ENCODE assay signal across 34 mouse cellular contexts in the genomic region with DNA sequence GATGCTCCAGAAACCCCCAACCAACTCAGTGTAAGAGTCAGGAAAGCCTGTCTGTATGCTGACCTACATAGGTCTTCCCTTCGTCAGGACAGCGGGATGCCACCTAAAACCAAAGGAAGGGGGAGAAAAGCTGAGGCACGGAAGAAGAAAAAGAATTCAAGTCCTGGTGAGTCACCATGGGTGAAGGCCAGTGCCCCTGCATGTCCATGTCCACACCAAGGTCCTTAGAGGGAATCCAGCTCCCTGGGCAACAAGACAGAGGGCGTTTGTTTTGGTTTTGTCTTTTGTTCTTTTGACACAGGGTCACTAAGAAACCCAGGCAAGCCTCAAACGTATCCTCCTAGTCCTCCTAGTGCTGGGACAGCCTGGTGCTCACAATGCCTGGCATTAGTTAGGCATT. TPM values are rescaled to one million over a fixed set of nuclear protein-coding genes. Genes with fewer than 3 reads are reported as not detected.
DNase-seq lines count a peak whose midpoint lies in the region; ATAC-seq and TF ChIP-seq lines count a peak whose summit lies in the region.
"Had no signal": no experiment of that assay in that cellular context is flagged by ENCODE, and none has a peak within 500 bp of the region (broad histone marks: within the 10 kb centered on the region; RNA-seq: fewer than 3 reads in every experiment).

No protein-coding gene starts in this region.

- peak; percentile 28; the same call in 1 of the 2 replicates for TF ChIP-seq POLR2A in lung, adult 2 months (IDR thresholded peaks at IDR 0.05; ENCODE audit: borderline replicate concordance, extremely low read depth, low read depth, low read length)

- ATAC-seq in stomach, embryonic 16.5 days (ENCODE audit: insufficient read depth, low FRiP score) = no peak
- ATAC-seq in stomach, postnatal 0 days (ENCODE audit: low FRiP score, low TSS enrichment) = no peak
- ATAC-seq: CD4-positive, CD25-positive, alpha-beta regulatory T cell, adult 4 months; forebrain, embryonic 15.5 days; intestine, embryonic 16.5 days had no signal

- no peak overlapping the region for H3K4me2 ChIP-seq in stomach, embryonic 16.5 days (ENCODE audit: low read depth, low read length)
- no peak overlapping the region for H3K4me2 ChIP-seq in stomach, postnatal 0 days (replicated peaks; ENCODE audit: low read depth)
- H3K4me2 ChIP-seq: embryonic facial prominence, embryonic 13.5 days; forebrain, embryonic 15.5 days; heart, embryonic 15.5 days; hindbrain, embryonic 12.5 days; limb, embryonic 12.5 days; liver, embryonic 15.5 days; lung, embryonic 15.5 days had no signal

- H3K4me3 ChIP-seq in lung, adult 2 months (replicated peaks; ENCODE audit: extremely low read depth, low read depth, low read length) = no peak overlapping the region
- H3K4me3 ChIP-seq in stomach, embryonic 16.5 days (replicated peaks; ENCODE audit: low read length) = no peak overlapping the region
- H3K4me3 ChIP-seq in stomach, postnatal 0 days (ENCODE audit: low read depth, low read length) = no peak overlapping the region
- H3K4me3 ChIP-seq: embryonic facial prominence, embryonic 13.5 days; forebrain, embryonic 10.5 days; forebrain, embryonic 15.5 days; heart, embryonic 10.5 days; heart, embryonic 15.5 days; hindbrain, embryonic 12.5 days; left cerebral cortex, adult 2 months; limb, embryonic 12.5 days; liver, embryonic 15.5 days; lung, embryonic 15.5 days had no signal

- no peaks in the 10 kb centered on the region for H3K4me1 ChIP-seq in lung, adult 2 months (ENCODE audit: control insufficient read depth, insufficient read depth, low read length)
- H3K4me1 ChIP-seq in stomach, embryonic 16.5 days (ENCODE audit: control insufficient read depth, insufficient read depth, low read length) = peaks cover 5% of the 10 kb centered on the region; the same call in 1 of the 2 replicates
- H3K4me1 ChIP-seq in stomach, postnatal 0 days (replicated peaks; ENCODE audit: control insufficient read depth, insufficient read depth) = no peaks in the 10 kb centered on the region
- H3K4me1 ChIP-seq: forebrain, embryonic 15.5 days; heart, embryonic 15.5 days; hindbrain, embryonic 12.5 days; liver, embryonic 15.5 days; lung, embryonic 15.5 days had no signal

- TF ChIP-seq EP300 in stomach, postnatal 0 days (optimal IDR thresholded peaks at IDR 0.05) = no peak

- WGBS in lung, adult 2 months = 53% methylated on average over 5 of the region's 5 CpGs
- 55% methylated on average over 5 of the region's 5 CpGs for WGBS in stomach, embryonic 16.5 days
- WGBS in stomach, postnatal 0 days = 53% methylated on average over 5 of the region's 5 CpGs

- DNase-seq in lung, adult 2 months = no peak
- DNase-seq in lung, postnatal 10 days = no peak
- DNase-seq in stomach, postnatal 0 days (ENCODE audit: low spot score) = no peak
- peak; percentile 79 for DNase-seq in adrenal gland, adult 2 months
- peak; percentile 77 for DNase-seq in adrenal gland, postnatal 14 days
- DNase-seq in spleen, postnatal 10 days (ENCODE audit: low spot score in 2 of 2) = no peak
- DNase-seq in embryo, embryonic 10 days (ENCODE audit: low spot score) = no peak
- DNase-seq: cerebellum, adult 9-10 months; gastrocnemius, postnatal 25 days; heart, adult 11 months; kidney, adult 9 months; kidney, postnatal 10 days; midbrain, embryonic 14.5 days; spleen, adult 18-20 months had no signal

- no peaks in the 10 kb centered on the region for H3K9me3 ChIP-seq in stomach, embryonic 16.5 days (replicated peaks; ENCODE audit: control insufficient read depth, low read length)
- H3K9me3 ChIP-seq in stomach, postnatal 0 days (ENCODE audit: control insufficient read depth, low read length) = no peaks in the 10 kb centered on the region
- H3K9me3 ChIP-seq: embryonic facial prominence, embryonic 13.5 days; forebrain, embryonic 10.5 days; forebrain, embryonic 15.5 days; heart, embryonic 10.5 days; heart, embryonic 15.5 days; hindbrain, embryonic 12.5 days; limb, embryonic 12.5 days; liver, embryonic 15.5 days; lung, embryonic 15.5 days had no signal

- H3K36me3 ChIP-seq in stomach, embryonic 16.5 days (ENCODE audit: control insufficient read depth, insufficient read depth, low read length) = no peaks in the 10 kb centered on the region
- no peaks in the 10 kb centered on the region for H3K36me3 ChIP-seq in stomach, postnatal 0 days (ENCODE audit: control insufficient read depth, insufficient read depth, low read length)
- H3K36me3 ChIP-seq: embryonic facial prominence, embryonic 13.5 days; forebrain, embryonic 10.5 days; forebrain, embryonic 15.5 days; heart, embryonic 10.5 days; heart, embryonic 15.5 days; hindbrain, embryonic 12.5 days; limb, embryonic 12.5 days; liver, embryonic 15.5 days; lung, embryonic 15.5 days had no signal

- TF ChIP-seq CTCF in lung, adult 2 months (IDR thresholded peaks at IDR 0.05; ENCODE audit: insufficient read depth, low read length) = no peak
- TF ChIP-seq CTCF in stomach, postnatal 0 days (IDR thresholded peaks at IDR 0.05; ENCODE audit: low read depth) = no peak

- no peaks in the 10 kb centered on the region for H3K27me3 ChIP-seq in stomach, embryonic 16.5 days (ENCODE audit: control insufficient read depth, insufficient read depth, low read length)
- H3K27me3 ChIP-seq in stomach, postnatal 0 days (ENCODE audit: control insufficient read depth, insufficient read depth, low read length) = no peaks in the 10 kb centered on the region
- H3K27me3 ChIP-seq: embryonic facial prominence, embryonic 13.5 days; forebrain, embryonic 15.5 days; heart, embryonic 15.5 days; hindbrain, embryonic 12.5 days had no signal

- no peak overlapping the region for H3K27ac ChIP-seq in stomach, embryonic 16.5 days (ENCODE audit: low read length)
- H3K27ac ChIP-seq in stomach, postnatal 0 days (replicated peaks) = no peak overlapping the region
- H3K27ac ChIP-seq: embryonic facial prominence, embryonic 13.5 days; forebrain, embryonic 10.5 days; forebrain, embryonic 15.5 days; heart, embryonic 10.5 days; heart, embryonic 15.5 days; hindbrain, embryonic 12.5 days; left cerebral cortex, adult 2 months; limb, embryonic 12.5 days; liver, embryonic 15.5 days; lung, embryonic 15.5 days; macrophage had no signal

- H3K9ac ChIP-seq in stomach, embryonic 16.5 days (ENCODE audit: low read length) = 0 out of 2 replicates have a peak overlapping the region, but pooled peaks have one; percentile 17
- no peak overlapping the region for H3K9ac ChIP-seq in stomach, postnatal 0 days (ENCODE audit: low read length)
- H3K9ac ChIP-seq: embryonic facial prominence, embryonic 13.5 days; forebrain, embryonic 15.5 days; heart, embryonic 15.5 days; hindbrain, embryonic 12.5 days; limb, embryonic 12.5 days; liver, embryonic 15.5 days; lung, embryonic 15.5 days had no signal

RNA-seq across cellular contexts. Expression of gene Ccdc153, which starts 0.4 kb away (rescaled TPM):
- 13.8 and 26.9 TPM in 2 replicates for polyA plus RNA-seq in lung, adult 2 months (2012; rRNA removed)
- 0.19 and 0.55 TPM in 2 replicates for polyA plus RNA-seq in stomach, embryonic 16.5 days (2015; fragmentation: Nextera tagmentation; extraction: Ambion mirVana)
- not detected in 2 replicates for polyA plus RNA-seq in stomach, postnatal 0 days (2015; fragmentation: Nextera tagmentation; extraction: Ambion mirVana)
- total RNA-seq in adrenal gland, adult 2 months (2021) = 1 to 10 TPM; 2.7 to 3.4 TPM
- polyA plus RNA-seq in adrenal gland, adult 2 months (2012; rRNA removed) = 0.26 and 0.63 TPM in 2 replicates
- 1.1 and 2.5 TPM in 2 replicates for total RNA-seq in adrenal gland, postnatal 14 days (2021)
- total RNA-seq: gastrocnemius, adult 18-20 months; gastrocnemius, postnatal 25 days; heart, postnatal 25 days; liver, adult 2 months; monocyte, adult 5-6 weeks had no signal
- polyA plus RNA-seq: CD4-positive, CD25-positive, alpha-beta regulatory T cell, adult 4 months; embryonic facial prominence, embryonic 13.5 days; forebrain, embryonic 10.5 days; frontal cortex, adult 2 months; heart, embryonic 10.5 days; hindbrain, embryonic 12.5 days; intestine, embryonic 16.5 days; limb, embryonic 12.5 days; liver, adult 2 months; liver, embryonic 15.5 days; macrophage; midbrain, embryonic 14.5 days had no signal

RNA-seq across cellular contexts. Expression of gene Cbl, which starts 7.1 kb away (rescaled TPM):
- polyA plus RNA-seq in lung, adult 2 months (2012; rRNA removed) = 9.0 and 14.2 TPM in 2 replicates
- polyA plus RNA-seq in stomach, embryonic 16.5 days (2015; fragmentation: Nextera tagmentation; extraction: Ambion mirVana) = 12.5 and 14.0 TPM in 2 replicates
- polyA plus RNA-seq in stomach, postnatal 0 days (2015; fragmentation: Nextera tagmentation; extraction: Ambion mirVana) = 4.9 and 5.7 TPM in 2 replicates
- 10 to 100 TPM; 26.2 to 31.5 TPM for total RNA-seq in adrenal gland, adult 2 months (2021)
- 7.8 and 8.7 TPM in 2 replicates for polyA plus RNA-seq in adrenal gland, adult 2 months (2012; rRNA removed)
- total RNA-seq in adrenal gland, postnatal 14 days (2021) = 33.1 and 34.4 TPM in 2 replicates

RNA-seq across cellular contexts. Expression of gene Pdzd3, which starts 10.4 kb away (rescaled TPM):
- polyA plus RNA-seq in lung, adult 2 months (2012; rRNA removed) = 0.11 and 0.12 TPM in 2 replicates
- 1.3 and 2.4 TPM in 2 replicates for polyA plus RNA-seq in stomach, embryonic 16.5 days (2015; fragmentation: Nextera tagmentation; extraction: Ambion mirVana)
- 0.08 and 0.13 TPM in 2 replicates for polyA plus RNA-seq in stomach, postnatal 0 days (2015; fragmentation: Nextera tagmentation; extraction: Ambion mirVana)
- total RNA-seq in adrenal gland, adult 2 months (2021) = not detected
- polyA plus RNA-seq in adrenal gland, adult 2 months (2012; rRNA removed) = 0.06 TPM in 1 of 2 replicates, not detected in the other
- total RNA-seq in adrenal gland, postnatal 14 days (2021) = 0.30 TPM in 1 of 2 replicates, not detected in the other
- total RNA-seq: liver, adult 2 months; monocyte, adult 5-6 weeks had no signal
- polyA plus RNA-seq: CD4-positive, CD25-positive, alpha-beta regulatory T cell, adult 4 months; heart, embryonic 10.5 days; limb, embryonic 12.5 days; liver, adult 2 months; liver, embryonic 15.5 days; lung, embryonic 15.5 days; macrophage; testis, adult 2 months had no signal

RNA-seq across cellular contexts. Expression of gene Nlrx1, which starts 27.5 kb away (rescaled TPM):
- polyA plus RNA-seq in lung, adult 2 months (2012; rRNA removed) = 15.0 and 15.8 TPM in 2 replicates
- 11.4 and 13.7 TPM in 2 replicates for polyA plus RNA-seq in stomach, embryonic 16.5 days (2015; fragmentation: Nextera tagmentation; extraction: Ambion mirVana)
- polyA plus RNA-seq in stomach, postnatal 0 days (2015; fragmentation: Nextera tagmentation; extraction: Ambion mirVana) = 9.2 and 10.7 TPM in 2 replicates
- total RNA-seq in adrenal gland, adult 2 months (2021) = 10 to 100 TPM; 15.7 to 27.8 TPM
- 25.3 and 27.7 TPM in 2 replicates for polyA plus RNA-seq in adrenal gland, adult 2 months (2012; rRNA removed)
- 17.6 and 20.7 TPM in 2 replicates for total RNA-seq in adrenal gland, postnatal 14 days (2021)

RNA-seq across cellular contexts. Expression of gene Abcg4, which starts 47.5 kb away (rescaled TPM):
- polyA plus RNA-seq in lung, adult 2 months (2012; rRNA removed) = 1.7 and 1.9 TPM in 2 replicates
- polyA plus RNA-seq in stomach, embryonic 16.5 days (2015; fragmentation: Nextera tagmentation; extraction: Ambion mirVana) = 5.2 and 5.3 TPM in 2 replicates
- 1.4 TPM in 2 replicates for polyA plus RNA-seq in stomach, postnatal 0 days (2015; fragmentation: Nextera tagmentation; extraction: Ambion mirVana)
- total RNA-seq in adrenal gland, adult 2 months (2021) = 10 to 100 TPM; 27.1 to 41.4 TPM
- 84.3 and 86.8 TPM in 2 replicates for polyA plus RNA-seq in adrenal gland, adult 2 months (2012; rRNA removed)
- 19.0 and 28.8 TPM in 2 replicates for total RNA-seq in adrenal gland, postnatal 14 days (2021)
- total RNA-seq: liver, adult 2 months; monocyte, adult 5-6 weeks had no signal
- polyA plus RNA-seq: CD4-positive, CD25-positive, alpha-beta regulatory T cell, adult 4 months; macrophage had no signal

Comparison
In these comparisons a context has a peak if more than half of its experiments do, and no peak if none do; other contexts are left out.
1. DNase-seq: peak in adrenal gland, adult 2 months (single experiment) and adrenal gland, postnatal 14 days (single experiment); none in lung, adult 2 months (single experiment), lung, postnatal 10 days (single experiment), stomach, postnatal 0 days (single experiment), spleen, postnatal 10 days (0 of 2) and embryo, embryonic 10 days (single experiment).